Mouse (Mus musculus) subcutaneous adipose tissue, adult 2 months (tissue): ENCODE data around the gene Prelid1. TPM values are rescaled to one million over a fixed set of nuclear protein-coding genes. Genes with fewer than 3 reads are reported as not detected.

Experiments used
- polyA plus RNA-seq: library from polyadenylated mRNA; depleted of rRNA; stranded (reverse); fragments of >200 nt; gene quantifications from 2 replicates; pipeline ENCODE4 v1.2.3, GENCODE M21; 2012; ENCODE audit warnings: low replicate concordance; rRNA removed

The Prelid1 gene
- 264 and 298 TPM in 2 replicates for polyA plus RNA-seq

GRCm38 (mm10) chr13:55319931-55320533 is at the start of gene Prelid1:
Gene Prelid1, plus strand, starts transcription at chr13:55320500.

GRCm38 (mm10) chr13:55321434-55322129 is 1.3 kb downstream of the Prelid1 start, which contains the start of gene Rab24:
Gene Rab24, minus strand, starts transcription at chr13:55321946.

GRCm38 (mm10) chr13:55329683-55330566 is 9.6 kb downstream of the Prelid1 start, which contains the start of gene Mxd3:
Gene Mxd3, minus strand, starts transcription at chr13:55329823.

GRCm38 (mm10) chr13:55362453-55363060 is 42.3 kb downstream of the Prelid1 start, which contains the start of gene Lman2:
Gene Lman2, minus strand, starts transcription at chr13:55362783.

GRCm38 (mm10) chr13:55369531-55370114 is 49.3 kb downstream of the Prelid1 start, which contains the start of gene Rgs14:
Gene Rgs14, plus strand, starts transcription at chr13:55369732.

Other genes with a start within 250 kb of the Prelid1 start
- gene Uimc1, start 220.2 kb upstream of the Prelid1 start, polyA plus RNA-seq, result 8.8 and 9.9 TPM in 2 replicates
- gene Zfp346, start 215.2 kb upstream of the Prelid1 start, polyA plus RNA-seq, result 16.3 and 30.8 TPM in 2 replicates
- not detected in 2 replicates for gene Gm17617, start 187.0 kb upstream of the Prelid1 start, polyA plus RNA-seq
- gene Fgfr4, start 167.9 kb upstream of the Prelid1 start, polyA plus RNA-seq, result 0.33 and 1.7 TPM in 2 replicates
- gene Nsd1, start 110.7 kb upstream of the Prelid1 start, polyA plus RNA-seq, result 23.8 and 30.1 TPM in 2 replicates
- 66.9 and 86.0 TPM in 2 replicates for gene Rab24, start 1.4 kb downstream of the Prelid1 start, polyA plus RNA-seq
- gene Mxd3, start 9.3 kb downstream of the Prelid1 start, polyA plus RNA-seq, result 1.4 and 7.1 TPM in 2 replicates
- 148 and 154 TPM in 2 replicates for gene Lman2, start 42.3 kb downstream of the Prelid1 start, polyA plus RNA-seq
- 3.7 and 5.4 TPM in 2 replicates for gene Rgs14, start 49.2 kb downstream of the Prelid1 start, polyA plus RNA-seq
- 0.05 TPM in 1 of 2 replicates, not detected in the other for gene Slc34a1, start 77.7 kb downstream of the Prelid1 start, polyA plus RNA-seq
- not detected in 2 replicates for gene Pfn3, start 94.7 kb downstream of the Prelid1 start, polyA plus RNA-seq
- 0.09 and 0.21 TPM in 2 replicates for gene F12, start 106.3 kb downstream of the Prelid1 start, polyA plus RNA-seq
- gene Grk6, start 124.6 kb downstream of the Prelid1 start, polyA plus RNA-seq, result 63.0 and 79.9 TPM in 2 replicates
- 3.6 and 11.9 TPM in 2 replicates for gene Prr7, start 143.8 kb downstream of the Prelid1 start, polyA plus RNA-seq
- 49.7 and 91.1 TPM in 2 replicates for gene Dbn1, start 167.6 kb downstream of the Prelid1 start, polyA plus RNA-seq
- 80.1 and 240 TPM in 2 replicates for gene Pdlim7, start 193.2 kb downstream of the Prelid1 start, polyA plus RNA-seq
- gene Dok3, start 208.8 kb downstream of the Prelid1 start, polyA plus RNA-seq, result 7.0 and 15.3 TPM in 2 replicates
- 44.3 and 75.9 TPM in 2 replicates for gene Ddx41, start 216.2 kb downstream of the Prelid1 start, polyA plus RNA-seq